Mouse (Mus musculus): ENCODE measurements around the gene Ciz1.
A peak's percentile ranks its signal among the peaks of the same experiment; 100 is the strongest.

Gene Ciz1

GRCm38 (mm10) chr2:32319586-32320580, 32.2 kb upstream of the Ciz1 start:
- peak; percentile 78 for DNase-seq (ENCODE audit: extremely low spot score, low read depth, low spot score)

GRCm38 (mm10) chr2:32320721-32321120, 31.4 kb upstream of the Ciz1 start:
- no peak for DNase-seq (ENCODE audit: extremely low spot score, low read depth, low spot score)

- no peak for DNase-seq (ENCODE audit: extremely low spot score, low read depth, low spot score)
Measured at GRCm38 (mm10) chr2:32321591-32322298, 30.4 kb upstream of the Ciz1 start.

DNA sequence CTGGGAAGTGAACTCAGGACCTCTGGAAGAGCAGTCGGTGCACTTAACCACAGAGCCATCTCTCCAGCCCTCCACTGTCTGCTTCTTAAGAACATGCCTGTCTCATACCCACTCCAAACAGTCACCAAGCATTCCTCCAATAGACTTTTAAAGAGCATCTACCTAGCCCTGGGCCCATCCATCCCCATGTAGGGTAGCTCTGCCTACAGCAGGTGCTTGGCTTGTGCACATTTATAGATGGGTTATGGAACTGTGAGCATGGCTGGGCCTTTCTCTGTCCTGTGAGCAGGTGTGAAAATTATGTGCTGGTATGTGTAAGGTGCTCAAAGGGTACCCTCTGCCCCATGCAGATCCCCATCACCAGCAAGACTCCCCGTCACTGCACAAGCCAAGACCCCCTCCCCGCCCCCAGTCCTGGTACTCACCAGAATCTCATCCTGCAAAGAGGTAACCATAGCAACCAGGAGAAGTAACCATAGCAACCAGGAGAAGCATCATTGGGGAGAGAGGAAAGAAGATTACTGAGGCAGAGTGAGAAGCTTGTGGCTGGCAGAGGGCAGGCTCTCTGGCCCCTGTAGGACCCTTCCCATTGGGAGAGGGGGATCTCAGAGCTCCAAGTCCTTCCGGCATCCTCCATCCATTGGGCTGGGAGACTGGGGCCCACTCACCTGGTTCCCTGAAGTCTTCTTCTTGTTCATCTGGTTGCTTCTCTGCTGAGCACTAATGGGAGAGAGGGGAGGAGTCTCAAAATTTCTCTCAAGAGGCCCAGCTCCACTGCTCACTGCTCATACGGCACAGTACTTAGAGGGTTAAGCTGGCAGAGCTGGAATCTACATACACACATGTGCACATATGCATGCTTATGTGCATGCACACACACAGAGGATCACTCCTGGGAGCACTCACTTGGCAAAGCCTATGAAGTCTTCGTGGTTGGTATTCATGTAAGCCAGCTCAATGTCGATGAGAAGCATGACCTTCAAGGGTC, 29.1 kb upstream of the Ciz1 start:
- no peak for DNase-seq (ENCODE audit: extremely low spot score, low read depth, low spot score)

GRCm38 (mm10) chr2:32324322-32324721, 27.8 kb upstream of the Ciz1 start:
- DNase-seq (ENCODE audit: extremely low spot score, low read depth, low spot score), result no peak

- no peak for DNase-seq (ENCODE audit: extremely low spot score, low read depth, low spot score)
Measured at GRCm38 (mm10) chr2:32325342-32325741, 26.8 kb upstream of the Ciz1 start.

- no peak for DNase-seq (ENCODE audit: extremely low spot score, low read depth, low spot score)
Measured at GRCm38 (mm10) chr2:32327200-32327599, 24.9 kb upstream of the Ciz1 start.

DNA sequence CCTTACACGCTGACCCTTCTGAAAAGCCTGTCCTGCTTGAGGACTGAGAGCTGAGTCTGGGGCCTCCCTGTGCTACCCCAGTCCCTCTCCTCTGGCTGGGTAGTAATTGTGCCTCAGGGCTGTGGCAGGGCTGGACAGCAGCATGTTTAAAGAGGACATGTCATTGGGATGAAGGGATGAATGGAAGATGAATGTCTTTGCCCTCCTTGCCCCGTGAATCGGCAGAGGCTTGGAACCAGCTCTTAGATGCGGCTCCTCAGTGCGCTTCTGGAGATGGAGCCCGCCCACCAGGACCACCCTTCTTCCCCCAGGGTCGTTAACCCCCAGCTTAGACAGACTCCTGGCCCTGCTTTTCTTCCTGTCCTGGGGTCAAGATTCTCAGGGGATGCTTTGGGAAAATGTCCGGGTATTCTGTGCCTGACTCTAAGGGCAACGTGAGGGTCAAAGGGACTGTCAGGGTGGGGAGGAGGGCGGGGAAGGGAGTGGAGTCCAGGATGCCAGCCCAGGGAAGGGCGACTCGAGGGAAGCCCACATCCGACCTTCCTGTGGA, 23.1 kb upstream of the Ciz1 start:
- no peak for DNase-seq (ENCODE audit: extremely low spot score, low read depth, low spot score)

DNA sequence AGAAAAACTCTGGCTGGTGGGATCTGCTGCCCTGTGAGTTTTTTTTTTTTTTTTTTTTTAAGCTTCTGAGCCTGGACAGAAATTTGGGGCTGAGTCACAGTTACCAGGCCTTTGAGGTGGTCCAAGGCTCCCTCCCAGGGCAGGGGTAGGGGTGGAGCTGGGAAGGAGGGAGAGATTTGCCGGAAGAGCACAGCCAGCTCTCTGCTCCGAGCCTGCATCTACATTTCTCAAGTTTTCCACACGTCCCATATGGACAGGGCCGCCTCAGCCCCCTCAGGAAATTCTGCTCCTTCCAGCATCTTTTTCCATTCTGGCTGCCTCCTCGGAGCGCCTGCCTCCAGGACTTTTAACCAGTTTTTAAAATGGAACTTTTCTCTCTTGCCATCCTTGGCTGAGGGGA, 22.6 kb upstream of the Ciz1 start:
- DNase-seq (ENCODE audit: extremely low spot score, low read depth, low spot score), result no peak

- no peak for DNase-seq (ENCODE audit: extremely low spot score, low read depth, low spot score)
Measured at GRCm38 (mm10) chr2:32332159-32332558, 20.0 kb upstream of the Ciz1 start.

DNA sequence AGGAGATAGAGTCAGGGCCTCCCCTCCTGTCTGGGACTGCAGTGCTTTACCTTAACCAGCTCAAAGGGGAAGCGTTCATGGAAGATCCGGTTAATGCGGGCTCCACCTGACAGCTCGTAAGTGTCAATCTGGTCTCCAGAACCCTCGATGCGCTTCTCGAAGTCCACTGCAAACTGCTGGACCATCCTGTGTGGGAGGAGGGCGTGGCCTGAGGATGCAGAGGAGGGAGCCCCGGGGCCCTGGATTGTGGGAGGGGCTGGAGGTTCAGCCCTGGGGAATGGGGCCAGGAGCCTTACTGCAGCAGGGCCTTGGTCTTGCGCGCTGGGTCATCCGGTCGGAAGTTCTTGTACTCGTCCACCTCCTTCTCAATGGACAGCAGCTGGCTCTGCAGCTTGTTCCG, 16.2 kb upstream of the Ciz1 start:
- no peak for DNase-seq (ENCODE audit: extremely low spot score, low read depth, low spot score)

- DNase-seq (ENCODE audit: extremely low spot score, low read depth, low spot score), result no peak
Measured at GRCm38 (mm10) chr2:32339912-32340642, 12.1 kb upstream of the Ciz1 start.

- no peak for DNase-seq (ENCODE audit: extremely low spot score, low read depth, low spot score)
Measured at GRCm38 (mm10) chr2:32340836-32341633, 11.1 kb upstream of the Ciz1 start.

GRCm38 (mm10) chr2:32341634-32341939, 10.5 kb upstream of the Ciz1 start:
- no peak for DNase-seq (ENCODE audit: extremely low spot score, low read depth, low spot score)

- DNase-seq (ENCODE audit: extremely low spot score, low read depth, low spot score), result no peak
Measured at GRCm38 (mm10) chr2:32342039-32342438, 10.1 kb upstream of the Ciz1 start.

DNA sequence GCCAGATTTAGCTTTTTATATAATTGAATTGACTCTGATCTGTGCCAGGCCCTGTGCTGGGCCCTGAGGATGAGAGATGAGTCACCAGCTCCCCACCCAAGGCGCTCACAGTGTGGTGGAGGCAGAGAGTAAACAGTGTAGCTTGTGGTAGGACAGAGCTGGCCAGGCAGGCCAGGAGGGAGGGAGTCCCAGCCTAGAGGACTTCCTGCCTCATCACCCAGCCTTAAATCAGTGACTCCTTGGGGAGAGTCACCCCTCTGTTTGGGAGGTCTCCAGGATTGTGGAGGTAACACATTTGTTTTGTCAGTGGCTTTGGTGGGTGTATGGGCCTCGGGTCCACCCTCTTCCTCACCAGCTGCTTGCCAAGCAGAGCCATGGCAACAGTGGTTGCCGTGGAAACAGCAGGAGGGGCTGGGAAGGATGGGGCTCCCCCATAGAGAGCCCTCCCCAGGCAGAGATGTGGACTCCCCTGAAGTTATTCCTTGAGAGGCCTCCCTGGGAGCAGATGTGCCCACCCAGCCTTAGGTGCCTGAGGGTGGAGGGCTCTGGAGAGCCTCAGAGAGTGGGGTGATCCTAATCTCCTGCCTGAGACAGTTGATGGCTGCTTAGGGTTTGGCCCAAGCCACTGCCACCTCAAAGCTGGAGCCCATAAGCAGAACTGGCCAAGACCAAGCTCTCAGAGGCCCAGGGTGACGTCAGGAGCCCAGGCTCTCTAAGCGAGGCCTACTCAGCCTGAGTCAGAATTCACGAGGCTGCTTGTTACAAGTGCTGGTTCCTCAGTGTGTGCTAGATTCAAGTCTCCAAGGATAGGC, 9.4 kb upstream of the Ciz1 start:
- no peak for DNase-seq (ENCODE audit: extremely low spot score, low read depth, low spot score)

DNA sequence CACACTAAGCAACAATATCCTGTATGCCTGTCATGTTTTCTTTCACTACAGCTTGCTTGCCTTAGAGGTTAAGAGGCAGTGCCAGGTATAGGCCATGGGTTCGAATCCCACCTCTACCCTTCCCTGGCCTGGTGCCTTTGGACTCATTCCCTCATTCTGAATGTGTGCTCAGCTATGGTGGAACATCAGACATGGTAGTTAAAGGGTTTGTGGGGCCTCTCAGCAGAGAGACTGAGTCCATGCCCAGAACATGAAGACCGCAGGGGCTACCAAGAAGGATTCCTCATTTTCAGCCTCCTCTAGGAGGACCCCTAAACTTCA, 8.8 kb upstream of the Ciz1 start:
- no peak for DNase-seq (ENCODE audit: extremely low spot score, low read depth, low spot score)

DNA sequence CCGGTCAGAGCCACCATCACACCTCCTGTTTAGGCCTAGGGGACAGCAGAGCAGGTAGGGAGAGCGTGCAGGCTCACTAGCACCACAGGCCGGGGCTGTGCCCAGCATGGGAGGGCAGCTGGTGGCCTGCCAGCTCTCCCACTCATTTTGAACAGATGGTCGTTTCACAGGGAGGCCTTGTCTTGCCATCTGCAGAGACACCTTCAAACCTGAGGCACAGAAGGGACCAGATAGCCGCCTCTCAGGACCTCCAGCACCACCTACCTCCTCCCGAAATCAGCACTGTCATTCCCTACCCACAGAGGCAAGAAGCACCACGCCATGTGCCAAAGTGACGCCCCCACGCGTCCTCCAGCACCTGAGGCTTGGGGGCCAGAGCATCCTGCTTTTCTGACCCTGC, 8.1 kb upstream of the Ciz1 start:
- DNase-seq (ENCODE audit: extremely low spot score, low read depth, low spot score), result no peak

Data from hindlimb bud, embryonic 11.5 days (tissue).